Mouse (Mus musculus): ENCODE results near the gene Vmn1r128. TPM values are rescaled to one million over a fixed set of nuclear protein-coding genes. Genes with fewer than 3 reads are reported as not detected.

The Vmn1r128 gene
- not detected for polyA plus RNA-seq (2017; shearing (Covaris generic))

GRCm38 (mm10) chr7:21349073-21349472 lies at the start of gene Vmn1r128:
Gene Vmn1r128 (plus strand): TSS chr7:21349373.

GRCm38 (mm10) chr7:21301367-21301766 lies 47.8 kb upstream of the Vmn1r128 start, which contains the start of gene Vmn1r126:
Gene Vmn1r126 (minus strand): TSS chr7:21301467.

GRCm38 (mm10) chr7:21319761-21320160 lies 29.4 kb upstream of the Vmn1r128 start, which contains the start of gene Vmn1r127:
Gene Vmn1r127 (minus strand): TSS chr7:21319861.

GRCm38 (mm10) chr7:21361191-21361590 lies 12.0 kb downstream of the Vmn1r128 start, which contains the start of gene Vmn1r129:
Gene Vmn1r129 (minus strand): TSS chr7:21361291.

Other genes starting within 250 kb of the Vmn1r128 start
- gene Vmn1r122, start 215.2 kb upstream of the Vmn1r128 start, polyA plus RNA-seq (2017; shearing (Covaris generic)): not detected
- not detected for gene Vmn1r123, start 187.2 kb upstream of the Vmn1r128 start, polyA plus RNA-seq (2017; shearing (Covaris generic))
- gene Gm5157, start 158.9 kb upstream of the Vmn1r128 start, polyA plus RNA-seq (2017; shearing (Covaris generic)): not detected
- gene Vmn1r124, start 88.8 kb upstream of the Vmn1r128 start, polyA plus RNA-seq (2017; shearing (Covaris generic)): not detected
- gene Vmn1r125, start 77.2 kb upstream of the Vmn1r128 start, polyA plus RNA-seq (2017; shearing (Covaris generic)): not detected
- not detected for gene Vmn1r126, start 47.9 kb upstream of the Vmn1r128 start, polyA plus RNA-seq (2017; shearing (Covaris generic))
- not detected for gene Vmn1r127, start 29.5 kb upstream of the Vmn1r128 start, polyA plus RNA-seq (2017; shearing (Covaris generic))
- not detected for gene Vmn1r129, start 11.9 kb downstream of the Vmn1r128 start, polyA plus RNA-seq (2017; shearing (Covaris generic))
- gene Gm6882, start 83.4 kb downstream of the Vmn1r128 start, polyA plus RNA-seq (2017; shearing (Covaris generic)): not detected
- not detected for gene Vmn1r130, start 162.4 kb downstream of the Vmn1r128 start, polyA plus RNA-seq (2017; shearing (Covaris generic))
- not detected for gene Vmn1r131, start 196.7 kb downstream of the Vmn1r128 start, polyA plus RNA-seq (2017; shearing (Covaris generic))